Mouse (Mus musculus) inflammation-experienced regulatory T-cells, adult 6 months (primary cell): Measurements from ENCODE around the gene Acmsd. TPM values are rescaled to one million over a fixed set of nuclear protein-coding genes. Genes with fewer than 3 reads are reported as not detected.

Source experiments
- ATAC-seq: one replicate; pipeline ENCODE4 v1.8.0; 2017
- polyA plus RNA-seq, 3 experiments: library from polyadenylated mRNA; unstranded; fragments of 100-300 nt; shearing (Covaris generic); gene quantifications; one replicate each; pipeline ENCODE4 v1.2.1; 2017

The Acmsd gene
- polyA plus RNA-seq, 3 experiments from 2014 or later = not detected

GRCm38 (mm10) chr1:127776246-127776645 is 47.0 kb downstream of the Acmsd start:
- ATAC-seq = no peak

- no peak for ATAC-seq
Measured at GRCm38 (mm10) chr1:127778611-127779010, 49.4 kb downstream of the Acmsd start.

- no peak for ATAC-seq
Measured at GRCm38 (mm10) chr1:127780142-127780541, 50.9 kb downstream of the Acmsd start.

- ATAC-seq = no peak
Measured at GRCm38 (mm10) chr1:127780849-127781248, 51.6 kb downstream of the Acmsd start.

DNA sequence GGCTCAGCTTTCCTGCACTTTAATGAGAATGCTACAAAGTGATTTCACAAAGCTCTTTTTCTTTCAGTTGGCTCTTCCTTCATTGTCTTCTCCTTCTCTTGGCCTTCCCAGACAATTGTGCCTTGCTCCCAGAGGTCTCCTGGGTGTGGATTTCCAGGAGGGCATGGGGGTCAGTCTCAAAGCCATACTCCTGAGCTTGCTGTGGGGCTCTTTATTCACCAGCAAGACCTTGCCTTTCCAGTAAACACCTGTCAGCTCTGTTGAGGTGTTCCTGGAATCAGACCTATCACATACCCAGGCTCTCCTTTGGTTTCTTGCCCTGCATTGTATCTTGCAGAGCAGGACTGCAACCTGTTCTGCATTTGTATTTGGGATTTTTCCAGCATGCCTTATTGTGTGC is 54.6 kb downstream of the Acmsd start:
- ATAC-seq = no peak

- ATAC-seq = no peak
Measured at GRCm38 (mm10) chr1:127785882-127786281, 56.7 kb downstream of the Acmsd start.

GRCm38 (mm10) chr1:127788943-127789342 is 59.7 kb downstream of the Acmsd start:
- ATAC-seq = no peak

DNA sequence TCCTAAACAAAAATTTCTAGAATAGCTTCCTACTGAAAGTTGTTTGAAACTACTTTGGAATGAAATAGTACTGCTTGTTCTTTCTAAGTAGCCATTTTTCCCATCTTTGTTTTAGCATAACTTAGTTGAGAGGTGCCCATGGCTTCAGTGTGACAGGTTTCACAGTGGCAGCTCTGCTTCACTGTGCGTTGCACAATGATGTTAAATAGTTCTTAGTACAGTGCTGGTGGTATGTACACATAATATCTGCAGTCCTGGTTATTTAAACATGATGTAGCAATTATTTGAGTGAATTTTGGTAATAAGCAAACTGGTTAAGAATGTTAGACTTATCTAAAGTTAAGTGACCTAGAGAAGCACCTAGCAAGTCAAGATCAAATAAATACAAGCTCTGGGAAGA is 64.2 kb downstream of the Acmsd start:
- ATAC-seq = no peak

DNA sequence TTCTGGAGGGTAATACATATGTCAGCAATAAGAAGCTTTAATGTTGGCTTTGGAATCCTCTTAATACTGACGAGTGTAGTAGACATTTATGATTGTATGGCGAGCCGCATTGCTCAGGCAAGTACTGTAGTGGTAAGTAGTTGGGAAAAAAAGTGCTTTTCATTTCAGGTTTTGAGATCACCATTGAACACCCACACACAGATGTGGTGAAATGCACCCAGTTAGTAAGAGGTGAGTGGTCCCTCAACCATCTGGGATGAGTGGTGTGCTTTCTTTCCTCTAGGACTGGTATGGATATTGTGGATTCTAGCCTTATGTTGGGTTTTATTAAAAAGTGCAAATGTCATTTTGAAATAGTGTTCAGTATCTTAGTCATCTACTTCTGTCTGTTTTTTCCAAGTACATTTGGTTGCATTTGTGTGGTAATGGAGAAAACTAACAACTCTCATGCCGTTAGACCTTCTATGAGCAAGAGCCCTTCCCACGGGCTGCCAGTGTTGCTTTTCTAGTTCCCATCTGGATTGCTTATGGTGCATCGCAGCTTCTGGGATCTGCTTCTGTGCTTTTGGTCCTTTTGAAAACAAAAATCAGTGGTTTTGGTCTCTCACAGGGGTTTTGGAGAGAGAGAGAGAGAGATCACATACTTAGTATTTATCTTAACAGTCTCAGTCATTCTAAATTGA is 66.0 kb downstream of the Acmsd start:
- ATAC-seq = no peak

- peak; percentile 97 for ATAC-seq
Measured at GRCm38 (mm10) chr1:127796341-127796740, 67.1 kb downstream of the Acmsd start.

GRCm38 (mm10) chr1:127796752-127797151 is 67.5 kb downstream of the Acmsd start:
- ATAC-seq = no peak

GRCm38 (mm10) chr1:127802916-127803315 is 73.7 kb downstream of the Acmsd start:
- ATAC-seq = no peak

DNA sequence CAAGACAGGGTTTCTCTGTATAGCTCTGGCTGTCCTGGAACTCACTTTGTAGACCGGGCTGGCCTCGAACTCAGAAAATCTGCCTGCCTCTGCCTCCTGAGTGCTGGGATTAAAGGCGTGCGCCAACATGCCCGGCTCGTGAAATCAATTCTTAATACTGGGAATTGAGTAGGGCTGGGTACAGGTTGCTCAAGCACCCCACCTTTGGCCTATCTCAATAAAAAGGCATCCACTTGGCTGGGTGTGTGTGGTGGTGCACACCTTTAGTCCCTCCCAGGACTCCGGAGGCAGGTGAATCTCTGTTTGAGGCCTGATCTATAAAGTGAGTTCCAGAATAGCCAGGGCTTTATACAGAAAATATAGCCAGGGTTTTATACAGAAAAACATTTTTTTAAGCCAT is 79.5 kb downstream of the Acmsd start:
- ATAC-seq = no peak

DNA sequence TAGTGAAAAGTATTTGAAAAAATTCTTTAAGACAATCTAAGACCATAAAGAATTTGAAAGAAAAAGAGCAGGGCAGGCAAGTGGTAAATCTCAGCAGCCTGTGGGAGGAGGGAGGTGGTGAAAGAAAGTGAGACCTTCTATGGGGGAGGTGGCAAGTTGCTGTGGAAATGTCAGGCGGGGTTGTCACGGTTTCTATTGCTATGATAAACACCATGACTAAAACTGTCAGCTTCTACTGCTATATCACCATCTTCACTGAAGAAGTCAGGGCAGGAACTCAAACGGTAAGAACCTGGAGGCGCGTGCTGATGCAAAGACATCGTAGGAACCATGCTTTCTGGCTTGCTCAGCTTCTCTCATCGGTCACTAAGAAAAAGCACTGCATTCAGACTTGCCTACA is 83.7 kb downstream of the Acmsd start:
- peak; percentile 57 for ATAC-seq

DNA sequence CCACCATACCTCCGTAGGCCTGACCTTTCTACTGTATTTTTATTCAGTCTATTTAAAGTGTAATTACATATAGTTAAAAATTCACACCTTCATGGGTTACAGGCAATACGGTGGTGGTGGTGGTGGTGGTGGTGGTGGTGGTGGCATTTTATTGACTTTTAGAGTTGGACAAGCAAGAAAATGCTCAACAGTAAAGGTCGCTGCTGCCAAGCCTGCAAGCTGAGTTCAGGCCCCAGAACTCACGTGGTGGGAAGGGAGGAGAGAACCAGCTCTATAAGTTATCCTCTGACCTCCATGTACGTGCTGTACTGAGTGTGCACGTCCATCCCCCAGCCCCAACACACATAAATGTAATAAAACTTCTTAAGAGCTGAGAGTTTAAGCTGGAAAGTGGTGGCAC is 87.2 kb downstream of the Acmsd start:
- no peak for ATAC-seq

Other genes with a start within 250 kb of the Acmsd start
- under 1 TPM in 2 of 3 experiments, not detected in 1; 0.28 to 0.83 TPM for gene Tmem163, start 49.9 kb upstream of the Acmsd start, polyA plus RNA-seq
- gene Ccnt2, start 44.8 kb downstream of the Acmsd start, polyA plus RNA-seq = 100 to 1,000 TPM in 2 of 3 experiments, 10 to 100 TPM in 1; 79.6 to 135 (median 109) TPM
- 1 to 10 TPM in 1 of 3 experiments, under 1 TPM in 1, not detected in 1; 0.32 to 1.2 TPM for gene Map3k19, start 125.6 kb downstream of the Acmsd start, polyA plus RNA-seq
- gene Rab3gap1, start 139.4 kb downstream of the Acmsd start, polyA plus RNA-seq = 10 to 100 TPM; 48.3 to 83.3 (median 61.6) TPM